Mouse (Mus musculus): ENCODE results near the gene Gm12185.
A peak's percentile ranks its signal among the peaks of the same experiment; 100 is the strongest.
"Not testable (repeated sequence)": the region's sequence is repeated elsewhere in the genome, so short reads cannot be mapped to it uniquely, and the experiment has no call there.

Gene Gm12185

GRCm38 (mm10) chr11:48918380-48918779 is 73.6 kb downstream of the Gm12185 start:
- DNase-seq (ENCODE audit: low spot score in 2 of 2), result no peak

GRCm38 (mm10) chr11:48913611-48914010 is 78.4 kb downstream of the Gm12185 start:
- DNase-seq (ENCODE audit: low spot score in 2 of 2), result no peak

GRCm38 (mm10) chr11:48908459-48908858 is 83.6 kb downstream of the Gm12185 start:
- no peak for DNase-seq (ENCODE audit: low spot score in 2 of 2)

- no peak for DNase-seq (ENCODE audit: low spot score in 2 of 2)
Observed at GRCm38 (mm10) chr11:48902021-48902420, 90.0 kb downstream of the Gm12185 start, which contains the start of gene Gm5431. TSS of gene Gm5431 (minus strand) at chr11:48902214.

- not testable (repeated sequence) for DNase-seq (ENCODE audit: low spot score in 2 of 2)
Observed at GRCm38 (mm10) chr11:48901567-48901930, 90.5 kb downstream of the Gm12185 start.

DNA sequence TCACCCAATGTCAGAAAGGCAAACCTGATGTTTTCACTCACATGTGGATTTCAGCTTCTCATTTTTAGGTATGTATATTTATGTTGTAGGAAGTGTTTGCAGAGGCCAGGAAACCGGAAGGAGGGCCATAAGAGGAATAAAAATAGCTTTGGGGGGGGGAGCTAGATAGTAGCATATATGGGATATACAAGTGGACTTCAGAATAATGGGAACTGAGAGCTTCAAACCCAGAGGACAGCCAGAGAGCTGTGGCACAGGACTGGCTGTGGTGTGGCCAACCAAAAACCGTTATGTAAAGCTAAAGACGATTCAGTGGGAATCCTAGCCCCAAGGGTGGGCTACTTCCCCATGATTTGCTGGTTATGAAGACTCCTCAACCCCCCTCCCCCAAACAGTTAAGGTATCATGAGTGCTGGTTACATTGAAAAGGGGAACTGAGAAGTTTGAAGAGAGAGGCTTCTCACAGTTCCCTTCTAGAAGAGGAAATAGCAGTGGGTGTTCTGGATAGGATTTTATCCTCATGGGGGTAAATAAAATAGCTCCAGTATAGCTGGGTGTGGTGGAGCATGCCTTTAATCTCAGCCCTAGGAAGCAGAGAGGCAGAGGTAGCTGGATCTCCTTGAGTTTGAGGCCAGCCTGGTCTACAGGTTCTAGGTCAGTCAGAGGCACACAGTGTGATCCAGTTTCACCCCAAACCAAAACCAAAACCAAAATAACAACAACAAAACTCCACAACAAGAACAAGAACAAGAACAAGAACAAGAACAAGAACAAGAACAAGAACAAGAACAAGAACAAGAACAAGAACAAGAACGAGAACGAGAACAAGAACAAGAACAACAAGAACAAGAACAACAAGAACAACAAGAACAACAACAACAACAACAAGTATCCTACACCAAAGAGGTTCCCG is 91.1 kb downstream of the Gm12185 start:
- DNase-seq (ENCODE audit: low spot score in 2 of 2), result not testable (repeated sequence)

GRCm38 (mm10) chr11:48898812-48899431 is 93.1 kb downstream of the Gm12185 start:
- no peak for DNase-seq (ENCODE audit: low spot score in 2 of 2)

DNA sequence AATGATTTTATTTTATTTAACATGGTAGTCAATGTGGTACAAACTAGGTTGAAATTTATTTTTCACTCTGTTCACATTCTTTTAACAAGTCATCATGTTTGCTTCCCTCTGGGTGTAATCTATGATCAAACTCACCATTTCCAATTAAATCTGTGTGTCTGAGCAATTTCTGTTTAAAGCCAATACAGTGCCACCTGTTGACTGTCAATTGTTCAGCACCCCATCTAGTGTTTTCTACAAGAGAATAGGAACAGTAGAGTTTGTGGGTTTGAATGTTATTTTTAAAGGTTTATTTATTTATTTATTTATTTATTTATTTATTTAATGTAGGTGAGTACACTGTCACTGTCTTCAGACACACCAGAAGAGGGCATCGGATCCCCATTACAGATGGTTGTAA is 115.3 kb downstream of the Gm12185 start:
- DNase-seq (ENCODE audit: low spot score in 2 of 2), result no peak

DNA sequence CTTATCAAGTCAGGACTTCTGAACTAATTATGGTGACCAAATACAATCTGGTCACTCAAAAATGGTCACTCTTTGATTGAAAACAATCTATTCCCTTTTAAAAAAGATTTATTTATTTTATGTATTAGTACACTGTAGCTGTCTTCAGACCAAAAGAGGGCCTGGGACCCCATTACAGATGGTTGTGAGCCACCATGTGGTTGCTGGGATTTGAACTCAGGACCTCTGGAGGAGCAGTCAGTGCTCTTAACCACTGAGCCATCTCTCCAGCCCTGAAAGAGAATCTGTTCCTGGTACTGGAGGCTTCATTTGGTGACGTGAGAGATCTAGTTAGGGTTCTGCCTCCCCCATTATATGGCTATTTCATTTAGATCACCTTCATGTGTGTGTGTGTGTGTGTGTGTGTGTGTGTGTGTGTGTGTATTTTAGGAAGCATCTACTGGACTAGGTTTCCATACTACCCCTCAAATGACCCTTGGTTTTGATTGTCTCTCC is 116.6 kb downstream of the Gm12185 start:
- DNase-seq (ENCODE audit: low spot score in 2 of 2), result not testable (repeated sequence)

- no peak for DNase-seq (ENCODE audit: low spot score in 2 of 2)
Observed at GRCm38 (mm10) chr11:48874465-48874864, 117.6 kb downstream of the Gm12185 start.

DNA sequence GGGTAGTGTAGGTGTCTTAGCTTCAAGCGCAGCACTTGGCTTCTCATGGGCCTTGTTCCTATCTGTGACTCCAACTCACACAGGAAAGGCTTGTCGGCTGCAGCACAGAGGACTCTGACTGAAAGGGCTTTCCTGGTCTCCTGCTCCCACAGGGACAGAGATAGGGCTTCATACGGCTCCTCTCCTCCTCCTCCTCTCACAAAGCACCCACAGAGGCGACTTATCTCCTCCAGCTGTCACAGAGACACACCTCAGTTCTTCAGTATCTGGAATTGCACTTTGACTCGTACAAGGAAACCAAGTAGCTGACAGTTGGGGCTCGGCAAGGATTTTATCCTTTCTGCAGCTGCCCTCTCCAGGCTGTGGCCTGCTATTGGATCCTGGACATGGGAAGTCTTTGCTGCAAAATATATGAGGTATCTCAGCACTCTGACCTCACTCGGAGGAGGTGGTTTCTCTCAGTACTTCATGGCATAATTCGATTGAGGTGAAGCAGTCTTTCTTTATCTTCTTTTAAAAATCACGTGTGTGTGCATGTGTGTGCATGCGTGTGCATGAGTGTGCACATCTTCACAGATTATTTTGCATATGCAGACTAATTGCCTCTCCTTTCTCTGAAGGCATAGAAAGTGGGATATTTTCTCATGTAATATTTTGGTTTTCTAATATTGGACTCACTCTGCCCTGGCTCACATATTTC is 118.3 kb downstream of the Gm12185 start:
- DNase-seq (ENCODE audit: low spot score in 2 of 2), result no peak

DNA sequence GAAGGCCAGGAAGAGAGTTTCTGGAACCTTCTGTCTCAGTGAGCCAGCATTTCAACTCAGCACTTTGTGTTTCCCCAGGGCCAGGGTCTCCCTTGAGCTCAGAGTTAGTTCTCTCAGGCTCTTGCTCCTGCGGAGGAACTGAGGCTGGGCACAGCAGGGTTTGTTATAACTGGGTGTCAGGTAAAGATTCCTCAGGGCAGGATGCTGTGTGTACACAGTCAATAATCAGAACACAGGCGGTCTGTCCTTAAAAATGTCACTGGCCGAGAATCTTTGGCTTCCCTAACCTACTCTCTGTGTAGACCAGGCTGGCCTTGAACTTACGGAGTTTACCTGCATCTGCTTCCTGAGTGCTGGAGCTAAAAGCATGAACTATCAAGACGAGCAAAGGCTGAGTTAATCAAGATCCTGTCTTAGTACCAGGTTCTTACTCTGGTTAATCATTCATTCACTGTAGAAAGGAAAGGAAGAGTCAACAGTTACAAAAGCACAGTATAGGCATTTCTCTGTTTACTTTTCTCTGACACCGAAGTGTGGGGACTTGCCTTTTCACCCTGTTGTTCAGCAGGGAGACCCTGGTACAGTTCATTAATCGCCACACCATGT is 119.2 kb downstream of the Gm12185 start:
- no peak for DNase-seq (ENCODE audit: low spot score in 2 of 2)

DNA sequence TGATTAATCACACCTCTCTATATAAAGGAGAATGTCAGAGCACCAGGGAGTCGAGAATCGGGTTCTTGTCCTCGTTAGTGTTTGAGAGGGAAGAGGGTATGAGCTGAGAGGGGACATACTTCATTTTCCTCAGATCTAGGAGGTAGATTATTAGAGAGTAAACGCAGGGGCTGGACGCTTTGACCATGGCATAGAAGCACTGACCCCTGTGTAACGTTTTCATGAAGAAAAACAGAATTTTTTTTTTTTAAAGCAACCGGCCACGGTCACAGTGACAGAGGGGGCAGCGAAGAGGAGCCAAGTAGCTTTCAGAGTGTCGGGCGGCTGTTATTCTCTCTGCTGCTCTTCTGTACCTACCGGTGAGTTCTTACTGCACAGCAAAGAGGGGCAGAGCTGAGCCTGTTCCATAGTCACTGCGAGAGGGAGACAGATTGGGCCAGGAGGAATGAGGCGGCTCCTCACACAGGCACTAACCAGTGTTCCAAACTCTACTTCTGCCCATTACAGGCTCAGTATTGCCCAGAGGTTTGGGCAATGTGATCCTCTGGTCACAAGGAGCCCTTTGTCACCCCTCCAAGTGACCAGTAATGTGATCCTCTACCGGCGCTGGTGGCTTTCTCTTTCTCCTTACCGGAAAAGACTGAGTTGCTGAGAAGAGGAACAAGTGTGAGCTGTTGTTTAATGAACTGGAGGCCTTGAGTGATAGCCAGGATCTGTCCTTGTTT is 120.0 kb downstream of the Gm12185 start:
- no peak for DNase-seq (ENCODE audit: low spot score in 2 of 2)

DNA sequence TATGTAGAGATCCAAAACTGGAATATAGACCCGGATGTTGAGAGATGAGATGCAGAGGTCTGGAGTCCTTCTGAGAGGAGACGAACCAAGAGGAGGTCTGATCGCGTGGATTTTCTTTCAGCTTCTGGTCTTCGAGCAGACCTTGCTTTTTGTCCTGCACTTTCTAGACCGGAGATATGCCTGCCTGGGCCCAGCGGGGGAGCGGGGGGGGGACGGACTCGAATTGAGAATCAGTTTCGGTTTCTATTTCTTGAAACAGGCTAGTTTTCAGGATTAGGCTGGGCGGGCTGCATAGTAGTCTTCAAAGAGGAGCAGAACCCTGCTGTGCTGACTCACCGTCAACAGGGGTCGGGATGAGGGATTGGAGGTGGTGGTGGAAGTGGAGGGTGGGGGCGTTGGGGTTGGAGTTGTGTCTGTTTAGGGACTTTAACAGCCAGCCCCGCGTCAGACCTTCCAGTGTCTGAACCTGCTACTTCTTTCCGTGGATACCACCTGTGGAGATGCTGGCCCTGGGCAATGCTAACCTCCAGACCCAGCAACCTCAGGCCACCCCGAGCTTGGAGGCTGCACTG is 120.7 kb downstream of the Gm12185 start, which contains the start of gene Irgm1:
TSS of gene Irgm1 (minus strand) at position 483 of the 572 bp plus-strand sequence.
- peak; percentile 50 to 73 for DNase-seq (ENCODE audit: low spot score in 2 of 2)

DNA sequence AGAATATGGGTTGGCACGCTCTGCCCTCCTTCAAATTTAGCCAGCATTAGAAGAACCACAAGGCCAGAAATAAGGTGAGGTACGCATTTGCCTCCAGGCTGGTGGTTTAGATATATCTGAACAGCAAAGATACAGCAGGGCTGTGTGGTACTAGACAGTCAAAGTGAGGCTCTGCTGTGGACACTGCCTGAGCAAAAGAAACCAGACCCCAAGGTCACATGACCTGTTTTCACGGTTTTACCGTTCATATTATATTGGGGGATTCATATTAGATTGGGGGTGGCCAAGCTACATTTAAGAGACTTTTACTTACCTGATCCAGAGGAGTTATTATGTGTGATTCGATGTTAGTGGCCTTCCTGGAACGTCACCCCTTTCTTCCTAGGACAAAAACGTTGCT is 121.2 kb downstream of the Gm12185 start:
- no peak for DNase-seq (ENCODE audit: low spot score in 2 of 2)

DNA sequence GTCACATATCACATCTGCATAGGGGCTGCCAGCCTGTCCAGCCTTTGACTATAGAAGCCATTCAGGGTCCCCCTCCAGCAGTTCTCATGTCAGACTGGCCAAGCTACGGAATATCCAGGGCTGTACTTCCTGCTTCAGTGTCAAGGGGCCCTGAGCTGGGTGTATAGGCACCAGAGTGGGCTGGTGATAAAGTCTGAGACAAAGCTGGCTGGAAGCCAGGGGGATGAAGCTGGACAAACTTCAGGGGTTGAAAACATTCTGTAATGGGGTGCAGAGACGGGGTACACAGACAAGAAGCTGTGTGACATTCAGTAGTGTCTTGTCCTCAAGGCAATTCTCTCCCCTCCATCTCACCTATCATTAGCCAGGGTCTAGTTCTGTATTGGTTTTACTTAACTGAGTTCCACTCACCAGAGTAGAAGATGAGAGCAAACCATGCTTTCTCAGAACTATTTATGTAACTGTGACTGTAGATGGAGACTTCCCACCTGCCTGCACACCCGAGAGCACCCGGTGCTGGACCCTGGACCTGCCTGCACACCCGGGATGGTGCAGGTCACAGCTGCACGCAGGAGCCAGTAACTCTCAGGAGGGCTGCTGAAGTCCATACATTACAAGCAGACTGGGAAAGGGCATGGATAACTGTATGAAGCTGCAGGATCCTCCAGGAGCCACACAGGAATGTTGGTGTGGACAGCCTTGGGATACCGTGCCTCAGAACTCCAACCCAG is 122.5 kb downstream of the Gm12185 start:
- DNase-seq (ENCODE audit: low spot score in 2 of 2), result no peak

- no peak for DNase-seq (ENCODE audit: low spot score in 2 of 2)
Observed at GRCm38 (mm10) chr11:48866481-48866880, 125.5 kb downstream of the Gm12185 start.

- DNase-seq (ENCODE audit: low spot score in 2 of 2), result no peak
Observed at GRCm38 (mm10) chr11:48863808-48864207, 128.2 kb downstream of the Gm12185 start.

DNA sequence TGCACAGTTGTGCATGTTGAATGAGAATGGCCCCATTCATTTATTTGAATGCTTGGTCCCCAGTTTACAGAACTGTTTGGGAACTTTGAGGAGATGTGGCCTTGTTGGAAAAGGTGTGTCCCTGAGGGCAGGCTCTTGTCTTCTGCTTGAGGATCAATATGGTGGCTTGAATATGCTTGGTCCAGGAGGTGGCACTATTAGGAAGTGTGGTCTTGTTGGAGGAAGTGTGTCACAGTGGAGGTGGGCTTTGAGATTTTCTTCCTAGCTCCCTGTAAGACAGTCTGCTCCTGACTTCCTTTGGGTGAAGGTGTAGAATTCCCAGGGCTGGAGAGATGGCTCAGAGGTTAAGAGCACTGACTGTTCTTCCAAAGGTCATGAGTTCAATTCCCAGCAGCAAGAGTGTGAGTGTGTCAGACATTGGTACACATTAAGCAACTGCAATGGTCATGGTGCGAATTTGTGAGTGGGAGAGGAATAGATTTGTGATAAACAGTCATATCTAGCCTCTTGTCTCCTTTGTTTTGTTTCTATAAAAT is 129.2 kb downstream of the Gm12185 start:
- DNase-seq (ENCODE audit: low spot score in 2 of 2), result no peak

GRCm38 (mm10) chr11:48859014-48859413 is 133.0 kb downstream of the Gm12185 start:
- DNase-seq (ENCODE audit: low spot score in 2 of 2), result no peak

Measured in urinary bladder, postnatal 4 days (tissue).